In genomic region chr17:26422390-26422789, GRCm38 (mm10) we compare ENCODE assay signal across 13 mouse cellular contexts. TPM values are rescaled to one million over a fixed set of nuclear protein-coding genes. Genes with fewer than 3 reads are reported as not detected.
DNase-seq lines count a peak whose midpoint lies in the region; ATAC-seq and TF ChIP-seq lines count a peak whose summit lies in the region.
"Had no signal": no experiment of that assay in that cellular context is flagged by ENCODE, and none has a peak within 500 bp of the region (broad histone marks: within the 10 kb centered on the region; RNA-seq: fewer than 3 reads in every experiment).

No protein-coding gene starts in this region.

- TF ChIP-seq CTCF in lung, adult 2 months (IDR thresholded peaks at IDR 0.05; ENCODE audit: insufficient read depth, low read length), result no peak

- intact Hi-C loops in gastrocnemius, postnatal 36 days (cut with DNase I), result loop anchor here (5.0 kb wide), 1 partner anchor 50 kb away; no protein-coding TSS in a partner anchor

- peak overlapping the region; percentile 22; the same call in 1 of the 2 replicates for H3K27ac ChIP-seq in lung, embryonic 15.5 days
- peak overlapping the region; percentile 29 for H3K27ac ChIP-seq in brown adipose tissue, adult 24 weeks (replicated peaks; ENCODE audit: low read depth, low read length)
- peak overlapping the region; percentile 18; the same call in 1 of the 2 replicates for H3K27ac ChIP-seq in stomach, embryonic 15.5 days
- H3K27ac ChIP-seq in forebrain, embryonic 11.5 days (ENCODE audit: low read depth, low read length), result no peak overlapping the region
- H3K27ac ChIP-seq: hindbrain, embryonic 13.5 days; midbrain, embryonic 12.5 days; neural tube, embryonic 15.5 days had no signal

- H3K9me3 ChIP-seq in lung, embryonic 15.5 days, result no peaks in the 10 kb centered on the region
- H3K9me3 ChIP-seq in stomach, embryonic 15.5 days, result no peaks in the 10 kb centered on the region
- no peaks in the 10 kb centered on the region for H3K9me3 ChIP-seq in forebrain, embryonic 11.5 days (ENCODE audit: control insufficient read depth, low read length)
- H3K9me3 ChIP-seq: hindbrain, embryonic 13.5 days; midbrain, embryonic 12.5 days; neural tube, embryonic 15.5 days had no signal

- H3K27me3 ChIP-seq in lung, embryonic 15.5 days, result no peaks in the 10 kb centered on the region
- H3K27me3 ChIP-seq in stomach, embryonic 15.5 days (replicated peaks), result no peaks in the 10 kb centered on the region
- no peaks in the 10 kb centered on the region; the same call in 1 of the 2 replicates for H3K27me3 ChIP-seq in forebrain, embryonic 11.5 days (ENCODE audit: control insufficient read depth, insufficient read depth, low read length)

- 67% methylated on average over 6 of the region's 6 CpGs for WGBS in lung, embryonic 15.5 days
- WGBS in lung, adult 2 months, result 54% methylated on average over 6 of the region's 6 CpGs
- 65% methylated on average over 6 of the region's 6 CpGs for WGBS in stomach, embryonic 15.5 days
- WGBS in forebrain, embryonic 11.5 days, result 83% methylated on average over 6 of the region's 6 CpGs

- no peak for DNase-seq in lung, adult 2 months
- peak; percentile 94 for DNase-seq in kidney, postnatal 14 days
- no peak for DNase-seq in thymus, postnatal 25 days
- no peak for DNase-seq in forebrain, embryonic 11.5 days (ENCODE audit: low spot score)
- no peak for DNase-seq in gastrocnemius, postnatal 36 days
- DNase-seq: cerebellum, adult 8-10 months; liver had no signal

- H3K9ac ChIP-seq in lung, embryonic 15.5 days, result no peak overlapping the region
- no peak overlapping the region for H3K9ac ChIP-seq in stomach, embryonic 15.5 days
- H3K9ac ChIP-seq in forebrain, embryonic 11.5 days (ENCODE audit: low read length), result no peak overlapping the region
- H3K9ac ChIP-seq: hindbrain, embryonic 13.5 days; midbrain, embryonic 12.5 days; neural tube, embryonic 15.5 days had no signal

- no peak for ATAC-seq in lung, embryonic 15.5 days (ENCODE audit: borderline replicate concordance, extremely low read depth, low FRiP score, low TSS enrichment)
- no peak; the same call in 1 of the 2 replicates for ATAC-seq in stomach, embryonic 15.5 days (ENCODE audit: insufficient read depth, low FRiP score, low read depth)
- ATAC-seq in forebrain, embryonic 11.5 days (replicated peaks; ENCODE audit: low FRiP score), result no peak

- no peak overlapping the region for H3K4me2 ChIP-seq in lung, embryonic 15.5 days
- no peak overlapping the region for H3K4me2 ChIP-seq in stomach, embryonic 15.5 days
- no peak overlapping the region for H3K4me2 ChIP-seq in forebrain, embryonic 11.5 days (ENCODE audit: low read depth, low read length, severe bottlenecking)
- H3K4me2 ChIP-seq: hindbrain, embryonic 13.5 days; midbrain, embryonic 12.5 days; neural tube, embryonic 15.5 days had no signal

- H3K36me3 ChIP-seq in lung, embryonic 15.5 days, result no peaks in the 10 kb centered on the region
- no peaks in the 10 kb centered on the region for H3K36me3 ChIP-seq in stomach, embryonic 15.5 days
- H3K36me3 ChIP-seq in forebrain, embryonic 11.5 days (ENCODE audit: control insufficient read depth, insufficient read depth, low read length), result no peaks in the 10 kb centered on the region
- H3K36me3 ChIP-seq: hindbrain, embryonic 13.5 days; midbrain, embryonic 12.5 days; neural tube, embryonic 15.5 days had no signal

- no peak overlapping the region for H3K4me3 ChIP-seq in lung, embryonic 15.5 days
- H3K4me3 ChIP-seq in lung, adult 2 months (replicated peaks; ENCODE audit: extremely low read depth, low read depth, low read length), result no peak overlapping the region
- H3K4me3 ChIP-seq in brown adipose tissue, adult 24 weeks (ENCODE audit: insufficient read depth, low read depth, low read length), result no peak overlapping the region
- H3K4me3 ChIP-seq in stomach, embryonic 15.5 days (replicated peaks), result no peak overlapping the region
- no peak overlapping the region for H3K4me3 ChIP-seq in forebrain, embryonic 11.5 days (ENCODE audit: low read depth, low read length)
- H3K4me3 ChIP-seq: hindbrain, embryonic 13.5 days; midbrain, embryonic 12.5 days; neural tube, embryonic 15.5 days had no signal

- peaks cover 60% of the 10 kb centered on the region for H3K4me1 ChIP-seq in lung, embryonic 15.5 days
- peaks cover 12% of the 10 kb centered on the region for H3K4me1 ChIP-seq in lung, adult 2 months (ENCODE audit: control insufficient read depth, insufficient read depth, low read length)
- peaks cover 51% of the 10 kb centered on the region for H3K4me1 ChIP-seq in brown adipose tissue, adult 24 weeks (ENCODE audit: control insufficient read depth, insufficient read depth, insufficient read length, low read length)
- peaks cover 38% of the 10 kb centered on the region for H3K4me1 ChIP-seq in stomach, embryonic 15.5 days
- H3K4me1 ChIP-seq in forebrain, embryonic 11.5 days (replicated peaks; ENCODE audit: control insufficient read depth, insufficient read depth, low read length), result no peaks in the 10 kb centered on the region

- TF ChIP-seq POLR2A in lung, adult 2 months (IDR thresholded peaks at IDR 0.05; ENCODE audit: borderline replicate concordance, extremely low read depth, low read depth, low read length), result no peak

RNA-seq across cellular contexts. Expression of gene Neurl1b, which starts 7.8 kb away (rescaled TPM):
- polyA plus RNA-seq in lung, embryonic 15.5 days (2015; fragmentation: Nextera tagmentation; extraction: Ambion mirVana), result 1.8 and 2.0 TPM in 2 replicates
- polyA plus RNA-seq in lung, adult 2 months (2012; rRNA removed), result 14.5 and 38.8 TPM in 2 replicates
- 0.99 and 1.8 TPM in 2 replicates for polyA plus RNA-seq in brown adipose tissue, adult 24 weeks (2012; ENCODE audit: insufficient read depth, insufficient read length, missing spikeins)
- 2.5 and 2.6 TPM in 2 replicates for polyA plus RNA-seq in stomach, embryonic 15.5 days (2015; fragmentation: Nextera tagmentation; extraction: Ambion mirVana)
- polyA plus RNA-seq in forebrain, embryonic 11.5 days (2014; fragmentation: Nextera tagmentation; extraction: Ambion mirVana), result 0.35 and 0.45 TPM in 2 replicates
- 1 to 10 TPM; 2.6 to 3.7 TPM for total RNA-seq in gastrocnemius, postnatal 36 days (2021)
